ENCODE assay signal across 10 mouse cellular contexts in genomic region chr1:186567136-186567826, GRCm38 (mm10).
A peak's percentile ranks its signal among the peaks of the same experiment; 100 is the strongest.
DNase-seq lines count a peak whose midpoint lies in the region; ATAC-seq and TF ChIP-seq lines count a peak whose summit lies in the region.
"Had no signal": no experiment of that assay in that cellular context is flagged by ENCODE, and none has a peak within 500 bp of the region (broad histone marks: within the 10 kb centered on the region; RNA-seq: fewer than 3 reads in every experiment).

No protein-coding gene starts in this region.

- H3K27ac ChIP-seq in kidney, postnatal 0 days = no peak overlapping the region
- no peak overlapping the region for H3K27ac ChIP-seq in kidney, adult 2 months (ENCODE audit: insufficient read depth, low read depth, low read length)
- H3K27ac ChIP-seq in heart, embryonic 14.5 days (replicated peaks in 1 of 2; ENCODE audit: control insufficient read depth in 1 of 2, insufficient read depth in 1 of 2, low read depth in 2 of 2, low read length in 2 of 2) = peak overlapping the region; percentile 47 to 66
- H3K27ac ChIP-seq in midbrain, embryonic 15.5 days = no peak overlapping the region

- TF ChIP-seq CTCF in kidney, postnatal 0 days (IDR thresholded peaks at IDR 0.05; ENCODE audit: low read depth) = no peak
- no peak for TF ChIP-seq CTCF in kidney, adult 2 months (conservative IDR thresholded peaks at IDR 0.05; ENCODE audit: insufficient read depth, insufficient read length, low read depth, low read length)

- H3K4me3 ChIP-seq in kidney, postnatal 0 days (replicated peaks; ENCODE audit: low read depth, low read length) = no peak overlapping the region
- no peak overlapping the region; the same call in 1 of the 2 replicates for H3K4me3 ChIP-seq in kidney, adult 2 months (ENCODE audit: insufficient read depth, low read depth, low read length)
- no peak overlapping the region for H3K4me3 ChIP-seq in heart, embryonic 14.5 days (ENCODE audit: control insufficient read depth in 1 of 2, insufficient read depth in 1 of 2, low read depth in 1 of 2, low read length in 2 of 2)
- no peak overlapping the region for H3K4me3 ChIP-seq in midbrain, embryonic 15.5 days
- H3K4me3 ChIP-seq: erythroblast, embryonic 14.5 days had no signal

- WGBS in kidney, postnatal 0 days = 26% methylated on average over 15 of the region's 15 CpGs
- WGBS in kidney, adult 2 months = 30% methylated on average over 15 of the region's 15 CpGs
- WGBS in heart, embryonic 14.5 days = 30% methylated on average over 15 of the region's 15 CpGs
- WGBS in midbrain, embryonic 15.5 days = 13% methylated on average over 15 of the region's 15 CpGs

- H3K36me3 ChIP-seq in kidney, postnatal 0 days (ENCODE audit: insufficient read depth, low read length) = no peaks in the 10 kb centered on the region
- H3K36me3 ChIP-seq in kidney, adult 2 months (ENCODE audit: control insufficient read depth, insufficient read depth, low read length) = no peaks in the 10 kb centered on the region
- H3K36me3 ChIP-seq in heart, embryonic 14.5 days (ENCODE audit: control insufficient read depth, insufficient read depth, low read length) = no peaks in the 10 kb centered on the region
- H3K36me3 ChIP-seq in midbrain, embryonic 15.5 days (replicated peaks) = no peaks in the 10 kb centered on the region

- H3K9me3 ChIP-seq in kidney, postnatal 0 days (replicated peaks; ENCODE audit: low read length) = no peaks in the 10 kb centered on the region
- H3K9me3 ChIP-seq in heart, embryonic 14.5 days (ENCODE audit: control insufficient read depth, low read length) = no peaks in the 10 kb centered on the region
- no peaks in the 10 kb centered on the region for H3K9me3 ChIP-seq in midbrain, embryonic 15.5 days

- no peak for ATAC-seq in kidney, postnatal 0 days (replicated peaks; ENCODE audit: low FRiP score, low read depth)
- no peak for ATAC-seq in heart, embryonic 14.5 days (ENCODE audit: insufficient number of reproducible peaks, insufficient read depth, low FRiP score, low read depth)
- no peak for ATAC-seq in midbrain, embryonic 15.5 days (replicated peaks)

- H3K4me1 ChIP-seq in kidney, postnatal 0 days (replicated peaks; ENCODE audit: insufficient read depth, low read length) = no peaks in the 10 kb centered on the region
- H3K4me1 ChIP-seq in kidney, adult 2 months (ENCODE audit: control insufficient read depth, insufficient read depth, low read length) = no peaks in the 10 kb centered on the region
- peaks cover 12 to 27% of the 10 kb centered on the region in 2 experiments for H3K4me1 ChIP-seq in heart, embryonic 14.5 days (ENCODE audit: control insufficient read depth in 2 of 2, insufficient read depth in 2 of 2, low read length in 2 of 2)
- H3K4me1 ChIP-seq in midbrain, embryonic 15.5 days = no peaks in the 10 kb centered on the region

- peak; percentile 38 for DNase-seq in kidney, postnatal 0 days (ENCODE audit: low spot score)
- no peak for DNase-seq in kidney, adult 2 months
- peak; percentile 40 for DNase-seq in adipocyte (ENCODE audit: low spot score)
- DNase-seq in layer of hippocampus, postnatal 36 days = no peak
- DNase-seq in right cerebral cortex, adult 18-20 months = no peak
- DNase-seq in ovary, postnatal 10 days (ENCODE audit: low spot score) = no peak

- no peaks in the 10 kb centered on the region for H3K27me3 ChIP-seq in kidney, postnatal 0 days (ENCODE audit: insufficient read depth, low read length)
- H3K27me3 ChIP-seq in kidney, adult 2 months (replicated peaks; ENCODE audit: control insufficient read depth, insufficient read depth, low read length) = no peaks in the 10 kb centered on the region
- no peaks in the 10 kb centered on the region for H3K27me3 ChIP-seq in heart, embryonic 14.5 days (ENCODE audit: control insufficient read depth, insufficient read depth, low read length)
- H3K27me3 ChIP-seq in midbrain, embryonic 15.5 days (replicated peaks) = 0 out of 2 replicates have a peak, but pooled peaks cover 2% of the 10 kb centered on the region
- H3K27me3 ChIP-seq: Patski had no signal

- H3K4me2 ChIP-seq in kidney, postnatal 0 days (ENCODE audit: low read length) = 0 out of 2 replicates have a peak overlapping the region, but pooled peaks have one; percentile 2
- peak overlapping the region; percentile 46 for H3K4me2 ChIP-seq in heart, embryonic 14.5 days (ENCODE audit: low read length)
- H3K4me2 ChIP-seq in midbrain, embryonic 15.5 days = peak overlapping the region; percentile 24; the same call in 1 of the 2 replicates

- H3K9ac ChIP-seq in kidney, postnatal 0 days (ENCODE audit: low read depth, low read length) = no peak overlapping the region
- H3K9ac ChIP-seq in heart, embryonic 14.5 days (ENCODE audit: low read length) = 0 out of 2 replicates have a peak overlapping the region, but pooled peaks have one; percentile 27
- H3K9ac ChIP-seq in midbrain, embryonic 15.5 days = no peak overlapping the region

- no peak for TF ChIP-seq POLR2A in kidney, adult 2 months (IDR thresholded peaks at IDR 0.05; ENCODE audit: low read depth, low read length)

Comparison
In these comparisons a context has a peak if more than half of its experiments do, and no peak if none do; other contexts are left out.
1. DNase-seq: peak in kidney, postnatal 0 days (single experiment) and adipocyte (single experiment); none in kidney, adult 2 months (single experiment), layer of hippocampus, postnatal 36 days (0 of 2), right cerebral cortex, adult 18-20 months (single experiment) and ovary, postnatal 10 days (single experiment).
2. H3K27ac ChIP-seq: peak in heart, embryonic 14.5 days (2 of 2); none in kidney, postnatal 0 days (single experiment), kidney, adult 2 months (single experiment) and midbrain, embryonic 15.5 days (single experiment).
3. Peak in every context shown above with its lines, with median percentiles within 50 percentile points of each other: H3K4me2 ChIP-seq.